Comparison of ENCODE assay signal across 24 mouse cellular contexts in genomic region chr11:94447017-94447416, GRCm38 (mm10). TPM values are rescaled to one million over a fixed set of nuclear protein-coding genes. Genes with fewer than 3 reads are reported as not detected.
DNase-seq lines count a peak whose midpoint lies in the region; ATAC-seq and TF ChIP-seq lines count a peak whose summit lies in the region.
"Had no signal": no experiment of that assay in that cellular context is flagged by ENCODE, and none has a peak within 500 bp of the region (broad histone marks: within the 10 kb centered on the region; RNA-seq: fewer than 3 reads in every experiment).

No protein-coding gene starts in this region.

- no peak overlapping the region for H3K27ac ChIP-seq in forebrain, embryonic 14.5 days (ENCODE audit: low read depth, low read length)
- no peak overlapping the region for H3K27ac ChIP-seq in forebrain, postnatal 0 days (ENCODE audit: low read depth, low read length)
- no peak overlapping the region for H3K27ac ChIP-seq in MEL (ENCODE audit: control insufficient read depth, low read depth, low read length)
- H3K27ac ChIP-seq in midbrain, embryonic 13.5 days, result peak overlapping the region; percentile 53; the same call in 1 of the 2 replicates
- H3K27ac ChIP-seq: gastrocnemius, adult 2 months; hindbrain, embryonic 15.5 days; left cerebral cortex, adult 2 months had no signal

- no peak overlapping the region for H3K4me2 ChIP-seq in forebrain, embryonic 14.5 days (ENCODE audit: low read length)
- no peak overlapping the region for H3K4me2 ChIP-seq in forebrain, postnatal 0 days (ENCODE audit: low read depth)
- H3K4me2 ChIP-seq in midbrain, embryonic 13.5 days (replicated peaks), result no peak overlapping the region
- H3K4me2 ChIP-seq: heart, embryonic 12.5 days; hindbrain, embryonic 15.5 days had no signal

- 0 out of 2 replicates have a peak, but pooled peaks cover 11% of the 10 kb centered on the region for H3K36me3 ChIP-seq in forebrain, embryonic 14.5 days (ENCODE audit: control insufficient read depth, insufficient read depth, low read length)
- no peaks in the 10 kb centered on the region for H3K36me3 ChIP-seq in forebrain, postnatal 0 days (ENCODE audit: insufficient read depth)
- H3K36me3 ChIP-seq in MEL (ENCODE audit: control insufficient read depth in 1 of 2, insufficient read depth in 2 of 2, low read length in 2 of 2), result no peaks in the 10 kb centered on the region
- peaks cover 20% of the 10 kb centered on the region for H3K36me3 ChIP-seq in midbrain, embryonic 13.5 days
- H3K36me3 ChIP-seq: heart, embryonic 12.5 days; hindbrain, embryonic 15.5 days had no signal

- DNase-seq in forebrain, embryonic 14.5 days (ENCODE audit: low spot score), result peak; percentile 63
- no peak for DNase-seq in forebrain, postnatal 0 days
- DNase-seq in MEL (ENCODE audit: low read depth, low spot score), result peak; percentile 10
- peak; percentile 74 for DNase-seq in brain, embryonic 14.5 days (ENCODE audit: low read depth)
- no peak for DNase-seq in left cerebral cortex, adult 9 months (ENCODE audit: low spot score in 2 of 2)
- DNase-seq in frontal cortex, postnatal 10 days (ENCODE audit: low spot score in 2 of 2), result no peak
- DNase-seq: adrenal gland, adult 2 months; cerebellum, adult 8-10 months; gastrocnemius, adult 2 months; heart, postnatal 14 days; layer of hippocampus, adult 9-11 months; lung, postnatal 10 days; right cerebral cortex, postnatal 4 days; thymus, postnatal 14 days had no signal

- H3K9me3 ChIP-seq in forebrain, embryonic 14.5 days (replicated peaks; ENCODE audit: control insufficient read depth, low read length), result no peaks in the 10 kb centered on the region
- no peaks in the 10 kb centered on the region for H3K9me3 ChIP-seq in forebrain, postnatal 0 days (ENCODE audit: low read length)
- H3K9me3 ChIP-seq in MEL (replicated peaks; ENCODE audit: insufficient read depth, low read length), result no peaks in the 10 kb centered on the region
- no peaks in the 10 kb centered on the region for H3K9me3 ChIP-seq in midbrain, embryonic 13.5 days
- H3K9me3 ChIP-seq: heart, embryonic 12.5 days; hindbrain, embryonic 15.5 days had no signal

- TF ChIP-seq EP300 in MEL (IDR thresholded peaks at IDR 0.05; ENCODE audit: low read depth in 1 of 2, low read length in 2 of 2), result no peak

- no peak for TF ChIP-seq CTCF in forebrain, postnatal 0 days (IDR thresholded peaks at IDR 0.05; ENCODE audit: low read depth)
- no peak for TF ChIP-seq CTCF in MEL (IDR thresholded peaks at IDR 0.05 in 2 of 3, conservative IDR thresholded peaks at IDR 0.05 in 1 of 3; ENCODE audit: control insufficient read depth in 1 of 3, insufficient read depth in 1 of 3, low read depth in 2 of 3, low read length in 3 of 3, poor library complexity in 1 of 3, severe bottlenecking in 1 of 3)
- TF ChIP-seq CTCF in brain, embryonic 14.5 days (IDR thresholded peaks at IDR 0.05; ENCODE audit: borderline replicate concordance, extremely low read depth, insufficient read depth, insufficient read length), result no peak

- ATAC-seq in forebrain, embryonic 14.5 days, result no peak
- no peak for ATAC-seq in forebrain, postnatal 0 days
- no peak for ATAC-seq in midbrain, embryonic 13.5 days
- ATAC-seq: intestine, embryonic 16.5 days had no signal

- no peaks in the 10 kb centered on the region for H3K79me2 ChIP-seq in MEL (ENCODE audit: control insufficient read depth, insufficient read depth, low read length, poor library complexity)

- no peak for TF ChIP-seq RAD21 in MEL (IDR thresholded peaks at IDR 0.05; ENCODE audit: low read depth, low read length)

- H3K27me3 ChIP-seq in forebrain, embryonic 14.5 days (replicated peaks; ENCODE audit: control insufficient read depth, insufficient read depth, low read length), result no peaks in the 10 kb centered on the region
- H3K27me3 ChIP-seq in forebrain, postnatal 0 days (ENCODE audit: insufficient read depth, low read length), result no peaks in the 10 kb centered on the region
- H3K27me3 ChIP-seq in MEL (ENCODE audit: control insufficient read depth in 1 of 2, insufficient read depth in 2 of 2, low read length in 2 of 2), result peaks cover 12 to 13% of the 10 kb centered on the region in 2 experiments
- H3K27me3 ChIP-seq in midbrain, embryonic 13.5 days, result no peaks in the 10 kb centered on the region
- H3K27me3 ChIP-seq: hindbrain, embryonic 15.5 days had no signal

- no peak overlapping the region for H3K4me3 ChIP-seq in forebrain, embryonic 14.5 days (ENCODE audit: low read depth, low read length)
- no peak overlapping the region for H3K4me3 ChIP-seq in forebrain, postnatal 0 days (ENCODE audit: low read depth, low read length)
- H3K4me3 ChIP-seq in MEL (ENCODE audit: control insufficient read depth in 1 of 2, insufficient read depth in 1 of 2, low read depth in 2 of 2, low read length in 2 of 2), result no peak overlapping the region
- no peak overlapping the region for H3K4me3 ChIP-seq in midbrain, embryonic 13.5 days (replicated peaks)
- H3K4me3 ChIP-seq: gastrocnemius, adult 2 months; heart, embryonic 12.5 days; hindbrain, embryonic 15.5 days; left cerebral cortex, adult 2 months; myocyte had no signal

- peaks cover 12% of the 10 kb centered on the region for H3K4me1 ChIP-seq in forebrain, embryonic 14.5 days (ENCODE audit: control insufficient read depth, insufficient read depth, low read length)
- no peaks in the 10 kb centered on the region; the same call in 1 of the 2 replicates for H3K4me1 ChIP-seq in forebrain, postnatal 0 days (ENCODE audit: insufficient read depth)
- H3K4me1 ChIP-seq in MEL (ENCODE audit: control insufficient read depth in 1 of 2, insufficient read depth in 2 of 2, low read length in 2 of 2), result no peaks in the 10 kb centered on the region
- peaks cover 77% of the 10 kb centered on the region for H3K4me1 ChIP-seq in midbrain, embryonic 13.5 days (replicated peaks)

- 4% methylated on average over 3 of the region's 3 CpGs for WGBS in forebrain, embryonic 14.5 days
- 18% methylated on average over 3 of the region's 3 CpGs for WGBS in forebrain, postnatal 0 days
- 11% methylated on average over 3 of the region's 3 CpGs for WGBS in midbrain, embryonic 13.5 days

- H3K9ac ChIP-seq in forebrain, embryonic 14.5 days (ENCODE audit: low read length), result no peak overlapping the region
- no peak overlapping the region for H3K9ac ChIP-seq in forebrain, postnatal 0 days
- H3K9ac ChIP-seq in MEL (ENCODE audit: control insufficient read depth, low read depth, low read length, poor library complexity, severe bottlenecking), result no peak overlapping the region
- no peak overlapping the region for H3K9ac ChIP-seq in midbrain, embryonic 13.5 days (replicated peaks)
- H3K9ac ChIP-seq: heart, embryonic 12.5 days; hindbrain, embryonic 15.5 days had no signal

- TF ChIP-seq POLR2A in MEL (IDR thresholded peaks at IDR 0.05; ENCODE audit: control insufficient read depth in 1 of 2, insufficient read depth in 1 of 2, low read depth in 1 of 2, low read length in 2 of 2, poor library complexity in 1 of 2), result no peak
- no peak for TF ChIP-seq POLR2A in brain, embryonic 14.5 days (IDR thresholded peaks at IDR 0.05; ENCODE audit: borderline replicate concordance, extremely low read depth, insufficient read depth, insufficient read length, poor library complexity, severe bottlenecking)

TF ChIP-seq in MEL, 35 proteins besides CTCF, POLR2A, EP300 and RAD21 (continues in another document):
- TF ChIP-seq ELF1 (IDR thresholded peaks at IDR 0.05; ENCODE audit: low read depth, low read length), result no peak
- no peak for TF ChIP-seq USF1 (IDR thresholded peaks at IDR 0.05; ENCODE audit: low read depth, low read length)
- TF ChIP-seq ETS1 (IDR thresholded peaks at IDR 0.05; ENCODE audit: low read depth, low read length), result no peak

RNA-seq across cellular contexts. Expression of gene Cacna1g, which starts 27.0 kb away (rescaled TPM):
- 7.0 and 7.1 TPM in 2 replicates for polyA plus RNA-seq in forebrain, embryonic 14.5 days (2014; fragmentation: Nextera tagmentation; extraction: Ambion mirVana)
- total RNA-seq in forebrain, postnatal 0 days (2014; rRNA removed), result 47.1 and 62.9 TPM in 2 replicates
- polyA plus RNA-seq in forebrain, postnatal 0 days (2015; fragmentation: Nextera tagmentation; extraction: Ambion mirVana), result 5.3 and 5.8 TPM in 2 replicates
- 0.04 TPM in 1 of 2 replicates, not detected in the other for total RNA-seq in MEL (2012; rRNA removed)
- polyA plus RNA-seq in MEL (2012; ENCODE audit: insufficient read depth in 1 of 2, insufficient read length in 2 of 2, low read depth in 1 of 2, low replicate concordance in 2 of 2, missing spikeins in 1 of 2), result under 1 TPM in 1 of 2 experiments, not detected in 1; 0.01 TPM
- polyA plus RNA-seq in brain, embryonic 14.5 days (2012; rRNA removed), result 208 and 232 TPM in 2 replicates
- polyA plus RNA-seq in midbrain, embryonic 13.5 days (2015; fragmentation: Nextera tagmentation; extraction: Ambion mirVana), result 10.5 and 12.4 TPM in 2 replicates
- total RNA-seq: granulocyte monocyte progenitor cell, adult 5-6 weeks; megakaryocyte progenitor cell, adult 5-6 weeks had no signal

RNA-seq across cellular contexts. Expression of gene Spata20, which starts 39.0 kb away (rescaled TPM):
- polyA plus RNA-seq in forebrain, embryonic 14.5 days (2014; fragmentation: Nextera tagmentation; extraction: Ambion mirVana), result 0.43 and 0.67 TPM in 2 replicates
- total RNA-seq in forebrain, postnatal 0 days (2014; rRNA removed), result 0.92 and 3.1 TPM in 2 replicates
- polyA plus RNA-seq in forebrain, postnatal 0 days (2015; fragmentation: Nextera tagmentation; extraction: Ambion mirVana), result 0.99 and 2.3 TPM in 2 replicates
- not detected in 2 replicates for total RNA-seq in MEL (2012; rRNA removed)
- not detected for polyA plus RNA-seq in MEL (2012; ENCODE audit: insufficient read depth in 1 of 2, insufficient read length in 2 of 2, low read depth in 1 of 2, low replicate concordance in 2 of 2, missing spikeins in 1 of 2)
- 0.45 and 0.66 TPM in 2 replicates for polyA plus RNA-seq in brain, embryonic 14.5 days (2012; rRNA removed)
- 0.10 TPM in 1 of 2 replicates, not detected in the other for polyA plus RNA-seq in midbrain, embryonic 13.5 days (2015; fragmentation: Nextera tagmentation; extraction: Ambion mirVana)
- total RNA-seq: adrenal gland, adult 2 months; gastrocnemius, adult 2 months; granulocyte monocyte progenitor cell, adult 5-6 weeks; megakaryocyte progenitor cell, adult 5-6 weeks had no signal
- polyA plus RNA-seq: adrenal gland, adult 2 months; heart, embryonic 12.5 days; limb, embryonic 11.5 days; liver, embryonic 16.5 days; myocyte had no signal

RNA-seq across cellular contexts. Expression of gene Epn3, which starts 52.8 kb away (rescaled TPM):
- polyA plus RNA-seq in forebrain, embryonic 14.5 days (2014; fragmentation: Nextera tagmentation; extraction: Ambion mirVana), result 0.30 and 0.41 TPM in 2 replicates
- total RNA-seq in forebrain, postnatal 0 days (2014; rRNA removed), result 2.0 and 2.5 TPM in 2 replicates
- polyA plus RNA-seq in forebrain, postnatal 0 days (2015; fragmentation: Nextera tagmentation; extraction: Ambion mirVana), result 0.96 and 1.4 TPM in 2 replicates
- total RNA-seq in MEL (2012; rRNA removed), result not detected in 2 replicates
- not detected for polyA plus RNA-seq in MEL (2012; ENCODE audit: insufficient read depth in 1 of 2, insufficient read length in 2 of 2, low read depth in 1 of 2, low replicate concordance in 2 of 2, missing spikeins in 1 of 2)
- 0.50 and 1.5 TPM in 2 replicates for polyA plus RNA-seq in brain, embryonic 14.5 days (2012; rRNA removed)
- polyA plus RNA-seq in midbrain, embryonic 13.5 days (2015; fragmentation: Nextera tagmentation; extraction: Ambion mirVana), result 0.19 and 0.46 TPM in 2 replicates
- total RNA-seq: granulocyte monocyte progenitor cell, adult 5-6 weeks; megakaryocyte progenitor cell, adult 5-6 weeks had no signal

RNA-seq across cellular contexts. Expression of gene Abcc3, which starts 54.2 kb away (rescaled TPM):
- 0.27 and 1.7 TPM in 2 replicates for polyA plus RNA-seq in forebrain, embryonic 14.5 days (2014; fragmentation: Nextera tagmentation; extraction: Ambion mirVana)
- total RNA-seq in forebrain, postnatal 0 days (2014; rRNA removed), result 1.1 and 1.6 TPM in 2 replicates
- 0.97 and 0.98 TPM in 2 replicates for polyA plus RNA-seq in forebrain, postnatal 0 days (2015; fragmentation: Nextera tagmentation; extraction: Ambion mirVana)
- total RNA-seq in MEL (2012; rRNA removed), result 0.13 and 0.27 TPM in 2 replicates
- polyA plus RNA-seq in MEL (2012; ENCODE audit: insufficient read depth in 1 of 2, insufficient read length in 2 of 2, low read depth in 1 of 2, low replicate concordance in 2 of 2, missing spikeins in 1 of 2), result under 1 TPM in 1 of 2 experiments, not detected in 1; 0.29 TPM
- polyA plus RNA-seq in brain, embryonic 14.5 days (2012; rRNA removed), result 0.53 and 0.55 TPM in 2 replicates
- polyA plus RNA-seq in midbrain, embryonic 13.5 days (2015; fragmentation: Nextera tagmentation; extraction: Ambion mirVana), result 0.46 and 0.90 TPM in 2 replicates
- polyA plus RNA-seq: myocyte had no signal

Comparison
In these comparisons a context has a peak if more than half of its experiments do, and no peak if none do; other contexts are left out.
1. DNase-seq: peak in forebrain, embryonic 14.5 days (single experiment), MEL (single experiment) and brain, embryonic 14.5 days (single experiment); none in forebrain, postnatal 0 days (single experiment), left cerebral cortex, adult 9 months (0 of 2) and frontal cortex, postnatal 10 days (0 of 2).
2. RNA of gene Cacna1g, which starts 27.0 kb away (polyA plus RNA-seq): 208 to 232 TPM in brain, embryonic 14.5 days; 10.5 to 12.4 TPM in midbrain, embryonic 13.5 days, 7.0 to 7.1 TPM in forebrain, embryonic 14.5 days, 5.3 to 5.8 TPM in forebrain, postnatal 0 days and 0.01 TPM in MEL; every median in the first group is over 10 times any median in the second.